Mouse (Mus musculus): Measurements from ENCODE around the gene Spaca9. TPM values are rescaled to one million over a fixed set of nuclear protein-coding genes. Genes with fewer than 3 reads are reported as not detected.

Gene Spaca9
- total and polyA plus RNA-seq, 2 experiments from 2014 or later: 0.66 TPM; not detected in 1

DNA sequence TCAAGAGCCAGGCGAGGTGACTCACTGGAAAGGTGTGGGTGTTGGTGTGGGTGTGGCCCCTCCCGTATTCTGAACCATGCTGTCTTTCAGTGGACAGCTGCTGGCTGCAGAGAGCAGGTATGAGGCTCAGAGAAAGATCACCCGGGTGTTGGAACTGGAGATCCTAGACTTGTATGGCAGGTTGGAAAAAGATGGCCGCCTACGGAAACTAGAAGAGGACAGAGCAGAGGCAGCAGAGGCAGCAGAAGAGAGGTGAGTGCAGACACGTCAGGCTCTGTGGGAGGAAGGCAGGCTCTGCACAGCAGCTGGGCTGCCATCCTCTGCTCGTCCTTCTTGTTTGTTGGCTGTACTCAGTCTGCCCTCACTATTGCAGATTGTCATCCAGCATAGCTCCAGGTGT is 13.6 kb downstream of the Spaca9 start:
- Histone ChIP-seq H3K9me3 (replicated peaks; ENCODE audit: control insufficient read depth, low read length) (no peaks in the 10 kb centered on the region), H3K27me3 (ENCODE audit: control insufficient read depth, insufficient read depth, low read length) (no peaks in the 10 kb centered on the region), H3K36me3 (replicated peaks; ENCODE audit: control insufficient read depth, insufficient read depth, low read length) (peaks cover 71% of the 10 kb centered on the region), H3K9ac (replicated peaks; ENCODE audit: low read depth, low read length) (no peak overlapping the region), H3K27ac (ENCODE audit: low read depth) (no peak overlapping the region), H3K4me2 (ENCODE audit: low read depth, low read length) (no peak overlapping the region), H3K4me3 (ENCODE audit: low read depth, low read length) (no peak overlapping the region), H3K4me1 (ENCODE audit: control insufficient read depth, insufficient read depth) (no peaks in the 10 kb centered on the region)
- 86% methylated on average over 7 of the region's 7 CpGs for WGBS
- ATAC-seq (ENCODE audit: insufficient read depth, low read depth): no peak
- TF ChIP-seq CTCF (IDR thresholded peaks at IDR 0.05; ENCODE audit: low read depth) (no peak), EP300 (IDR thresholded peaks at IDR 0.05; ENCODE audit: low read depth) (no peak)
- no peak for DNase-seq (ENCODE audit: low spot score)

DNA sequence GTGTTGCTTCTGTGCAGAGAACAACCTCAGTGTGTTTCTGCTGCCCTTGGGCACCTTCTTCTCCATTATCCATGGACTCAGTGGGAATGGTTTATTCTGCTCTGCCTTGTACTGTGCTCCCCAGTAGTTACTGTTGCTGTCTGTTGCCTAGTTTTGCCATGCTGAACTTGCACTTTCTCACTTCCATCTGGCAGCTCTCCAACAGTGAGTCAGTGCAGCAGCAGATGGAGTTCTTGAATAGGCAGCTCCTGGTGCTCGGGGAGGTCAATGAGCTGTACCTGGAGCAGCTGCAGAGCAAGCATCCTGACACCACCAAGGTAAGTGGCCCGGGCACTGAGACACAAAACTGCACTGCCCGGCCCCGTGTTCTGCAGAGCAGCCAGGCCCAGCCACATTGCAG is 17.8 kb downstream of the Spaca9 start:
- Histone ChIP-seq H3K9ac (replicated peaks; ENCODE audit: low read depth, low read length) (no peak overlapping the region), H3K27ac (ENCODE audit: low read depth) (no peak overlapping the region), H3K4me1 (ENCODE audit: control insufficient read depth, insufficient read depth) (no peaks in the 10 kb centered on the region), H3K36me3 (replicated peaks; ENCODE audit: control insufficient read depth, insufficient read depth, low read length) (peaks cover 96% of the 10 kb centered on the region), H3K27me3 (ENCODE audit: control insufficient read depth, insufficient read depth, low read length) (no peaks in the 10 kb centered on the region), H3K9me3 (replicated peaks; ENCODE audit: control insufficient read depth, low read length) (no peaks in the 10 kb centered on the region), H3K4me3 (ENCODE audit: low read depth, low read length) (no peak overlapping the region), H3K4me2 (ENCODE audit: low read depth, low read length) (no peak overlapping the region)
- ATAC-seq (ENCODE audit: insufficient read depth, low read depth) (no peak), DNase-seq (ENCODE audit: low spot score) (no peak)
- TF ChIP-seq EP300 (IDR thresholded peaks at IDR 0.05; ENCODE audit: low read depth) (no peak), CTCF (IDR thresholded peaks at IDR 0.05; ENCODE audit: low read depth) (no peak)
- WGBS: 67% methylated on average over 4 of the region's 4 CpGs

DNA sequence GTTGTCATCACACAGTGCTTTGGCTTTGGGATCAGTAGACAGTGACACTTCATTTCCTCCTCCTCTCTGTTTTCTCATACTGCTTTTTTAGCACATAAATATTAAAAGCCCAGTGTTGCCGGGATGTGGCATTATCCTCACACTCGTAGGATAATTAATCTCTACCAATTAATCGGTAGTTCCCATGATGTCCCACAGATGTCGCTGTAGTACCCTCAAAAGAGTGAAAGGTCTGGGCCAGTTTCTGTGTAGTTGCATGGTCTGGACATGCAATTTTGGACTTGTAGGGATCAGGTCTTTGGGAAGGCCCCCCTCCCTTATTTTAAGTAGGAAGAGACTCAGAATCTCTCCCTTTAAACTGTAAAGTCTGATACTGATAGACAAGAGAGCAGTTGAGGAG is 18.8 kb downstream of the Spaca9 start:
- no peaks in the 10 kb centered on the region for H3K27me3 ChIP-seq (ENCODE audit: control insufficient read depth, insufficient read depth, low read length)
- no peak for TF ChIP-seq EP300 (IDR thresholded peaks at IDR 0.05; ENCODE audit: low read depth)
- peak; percentile 51 for TF ChIP-seq CTCF (IDR thresholded peaks at IDR 0.05; ENCODE audit: low read depth)
- H3K4me2 ChIP-seq (ENCODE audit: low read depth, low read length): no peak overlapping the region
- H3K9ac ChIP-seq (replicated peaks; ENCODE audit: low read depth, low read length): no peak overlapping the region
- no peaks in the 10 kb centered on the region for H3K4me1 ChIP-seq (ENCODE audit: control insufficient read depth, insufficient read depth)
- DNase-seq (ENCODE audit: low spot score) (no peak), ATAC-seq (ENCODE audit: insufficient read depth, low read depth) (no peak)
- H3K4me3 ChIP-seq (ENCODE audit: low read depth, low read length): no peak overlapping the region
- WGBS: 39% methylated on average over 4 of the region's 4 CpGs
- no peak overlapping the region for H3K27ac ChIP-seq (ENCODE audit: low read depth)
- H3K36me3 ChIP-seq (replicated peaks; ENCODE audit: control insufficient read depth, insufficient read depth, low read length): peaks cover 96% of the 10 kb centered on the region
- no peaks in the 10 kb centered on the region for H3K9me3 ChIP-seq (replicated peaks; ENCODE audit: control insufficient read depth, low read length)

DNA sequence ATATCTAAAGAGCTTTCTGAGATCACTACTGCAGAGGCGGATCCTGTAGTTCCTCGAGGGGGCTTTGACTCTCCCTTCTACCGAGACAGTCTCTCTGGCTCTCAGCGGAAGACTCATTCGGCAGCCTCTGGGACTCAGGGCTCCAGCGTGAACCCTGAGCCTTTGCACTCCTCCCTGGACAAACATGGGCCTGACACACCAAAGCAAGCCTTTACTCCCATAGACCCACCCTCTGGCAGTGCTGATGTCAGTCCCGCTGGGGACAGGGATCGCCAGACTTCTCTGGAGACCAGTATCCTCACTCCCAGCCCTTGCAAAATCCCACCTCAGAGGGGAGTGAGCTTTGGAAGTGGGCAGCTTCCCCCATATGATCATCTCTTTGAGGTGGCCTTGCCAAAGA is 23.5 kb downstream of the Spaca9 start:
- DNase-seq (ENCODE audit: low spot score) (no peak), ATAC-seq (ENCODE audit: insufficient read depth, low read depth) (no peak)
- H3K4me1 ChIP-seq (ENCODE audit: control insufficient read depth, insufficient read depth): no peaks in the 10 kb centered on the region
- WGBS: 90% methylated on average over 8 of the region's 8 CpGs
- H3K4me3 ChIP-seq (ENCODE audit: low read depth, low read length): no peak overlapping the region
- no peak overlapping the region for H3K27ac ChIP-seq (ENCODE audit: low read depth)
- H3K9ac ChIP-seq (replicated peaks; ENCODE audit: low read depth, low read length): no peak overlapping the region
- no peak overlapping the region for H3K4me2 ChIP-seq (ENCODE audit: low read depth, low read length)
- H3K36me3 ChIP-seq (replicated peaks; ENCODE audit: control insufficient read depth, insufficient read depth, low read length): peaks cover 93% of the 10 kb centered on the region
- TF ChIP-seq CTCF (IDR thresholded peaks at IDR 0.05; ENCODE audit: low read depth) (no peak), EP300 (IDR thresholded peaks at IDR 0.05; ENCODE audit: low read depth) (no peak)
- no peaks in the 10 kb centered on the region for H3K9me3 ChIP-seq (replicated peaks; ENCODE audit: control insufficient read depth, low read length)
- no peaks in the 10 kb centered on the region for H3K27me3 ChIP-seq (ENCODE audit: control insufficient read depth, insufficient read depth, low read length)

DNA sequence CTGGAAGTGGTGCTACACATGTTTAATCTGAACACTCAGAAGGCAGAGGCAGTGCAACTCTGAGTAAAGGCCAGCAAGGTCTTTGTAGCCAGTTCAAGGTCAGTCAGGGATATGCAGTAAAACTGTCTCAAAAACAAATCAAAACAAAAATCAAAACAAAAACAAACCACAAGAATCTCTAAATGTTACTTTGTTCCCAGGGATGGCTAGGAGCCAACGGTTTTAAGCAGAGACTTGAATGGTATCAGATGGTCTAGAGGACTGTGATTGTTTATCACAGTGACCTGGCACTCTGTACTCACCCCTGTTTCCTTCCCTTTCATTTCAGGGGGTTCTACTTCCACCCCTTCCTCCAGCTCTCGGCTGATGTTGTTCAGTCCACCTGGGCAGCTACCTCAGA is 28.1 kb downstream of the Spaca9 start:
- Histone ChIP-seq H3K27me3 (ENCODE audit: control insufficient read depth, insufficient read depth, low read length) (no peaks in the 10 kb centered on the region), H3K4me1 (ENCODE audit: control insufficient read depth, insufficient read depth) (no peaks in the 10 kb centered on the region), H3K36me3 (replicated peaks; ENCODE audit: control insufficient read depth, insufficient read depth, low read length) (peaks cover 92% of the 10 kb centered on the region), H3K9me3 (replicated peaks; ENCODE audit: control insufficient read depth, low read length) (no peaks in the 10 kb centered on the region), H3K27ac (ENCODE audit: low read depth) (no peak overlapping the region), H3K9ac (replicated peaks; ENCODE audit: low read depth, low read length) (no peak overlapping the region), H3K4me3 (ENCODE audit: low read depth, low read length) (no peak overlapping the region), H3K4me2 (ENCODE audit: low read depth, low read length) (no peak overlapping the region)
- DNase-seq (ENCODE audit: low spot score) (no peak), ATAC-seq (ENCODE audit: insufficient read depth, low read depth) (no peak)
- no peak for TF ChIP-seq CTCF (IDR thresholded peaks at IDR 0.05; ENCODE audit: low read depth)
- no peak for TF ChIP-seq EP300 (IDR thresholded peaks at IDR 0.05; ENCODE audit: low read depth)
- 76% methylated on average over 2 of the region's 2 CpGs for WGBS

DNA sequence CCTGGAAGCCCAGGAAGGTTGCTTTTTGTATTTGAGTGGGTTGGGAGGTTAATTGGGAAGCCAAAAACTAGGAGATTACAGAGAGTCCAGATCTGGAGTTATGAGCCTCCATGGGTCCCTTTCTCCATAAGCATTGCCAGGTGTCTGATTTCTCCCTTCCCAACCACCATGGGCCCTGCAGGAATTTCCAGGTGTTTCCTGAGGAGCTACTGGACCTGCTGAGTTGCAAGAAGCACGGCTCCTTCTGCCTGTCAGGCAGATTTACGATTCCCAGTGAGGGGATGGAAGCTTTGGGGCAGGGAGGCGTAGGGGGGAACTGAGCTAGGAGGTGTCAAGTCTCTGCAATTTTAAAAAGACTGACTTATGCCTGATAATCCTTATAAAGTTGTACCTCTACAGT is 33.7 kb downstream of the Spaca9 start:
- Histone ChIP-seq H3K27ac (ENCODE audit: low read depth) (no peak overlapping the region), H3K27me3 (ENCODE audit: control insufficient read depth, insufficient read depth, low read length) (no peaks in the 10 kb centered on the region), H3K36me3 (replicated peaks; ENCODE audit: control insufficient read depth, insufficient read depth, low read length) (peaks cover 89% of the 10 kb centered on the region), H3K9me3 (replicated peaks; ENCODE audit: control insufficient read depth, low read length) (no peaks in the 10 kb centered on the region), H3K4me3 (ENCODE audit: low read depth, low read length) (no peak overlapping the region), H3K9ac (replicated peaks; ENCODE audit: low read depth, low read length) (no peak overlapping the region), H3K4me1 (ENCODE audit: control insufficient read depth, insufficient read depth) (no peaks in the 10 kb centered on the region), H3K4me2 (ENCODE audit: low read depth, low read length) (no peak overlapping the region)
- DNase-seq (ENCODE audit: low spot score): no peak
- no peak for TF ChIP-seq CTCF (IDR thresholded peaks at IDR 0.05; ENCODE audit: low read depth)
- TF ChIP-seq EP300 (IDR thresholded peaks at IDR 0.05; ENCODE audit: low read depth): no peak
- no peak for ATAC-seq (ENCODE audit: insufficient read depth, low read depth)
- WGBS: 89% methylated on average over 3 of the region's 3 CpGs

All from heart, postnatal 0 days (tissue).